Comparison of ENCODE assay signal across 24 mouse cellular contexts in the genomic region with DNA sequence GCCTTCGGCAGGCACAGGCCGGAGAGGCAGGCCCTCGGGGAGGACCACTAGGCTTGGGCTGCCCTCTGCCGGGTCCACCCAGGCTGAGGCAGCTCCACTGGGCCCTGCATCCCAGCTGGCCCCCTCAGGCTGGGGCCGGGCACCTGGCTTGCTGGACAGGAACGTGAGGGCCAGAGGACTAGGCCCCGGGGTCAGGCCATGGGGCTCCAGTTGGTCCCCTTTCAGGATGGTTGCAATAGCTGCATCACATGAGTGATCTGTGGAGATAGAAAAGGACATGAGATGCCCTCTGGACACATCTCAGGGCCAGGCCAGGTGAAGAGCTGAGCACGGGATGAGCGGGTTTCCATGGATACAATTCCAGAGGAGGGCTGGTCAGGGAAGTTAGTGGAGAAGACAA. TPM values are rescaled to one million over a fixed set of nuclear protein-coding genes. Genes with fewer than 3 reads are reported as not detected.
DNase-seq lines count a peak whose midpoint lies in the region; ATAC-seq lines count a peak whose summit lies in the region.
"Had no signal": no experiment of that assay in that cellular context is flagged by ENCODE, and none has a peak within 500 bp of the region (broad histone marks: within the 10 kb centered on the region; RNA-seq: fewer than 3 reads in every experiment).

No protein-coding gene starts in this region.

- H3K4me3 ChIP-seq in forebrain, embryonic 12.5 days (replicated peaks), result no peak overlapping the region
- H3K4me3 ChIP-seq in hindbrain, embryonic 15.5 days, result peak overlapping the region; percentile 64
- peak overlapping the region; percentile 66; the same call in 1 of the 2 replicates for H3K4me3 ChIP-seq in midbrain, embryonic 15.5 days
- H3K4me3 ChIP-seq: erythroblast, embryonic 14.5 days; intestine, embryonic 15.5 days; kidney, embryonic 15.5 days; liver, embryonic 12.5 days had no signal

- DNase-seq in heart, adult 11 months, result peak; percentile 91
- no peak for DNase-seq in heart, postnatal 36 days
- DNase-seq in left cerebral cortex, postnatal 36 days (ENCODE audit: low spot score in 2 of 2), result no peak
- DNase-seq in lung, postnatal 10 days, result no peak
- DNase-seq in urinary bladder, postnatal 14 days (ENCODE audit: low spot score), result no peak
- DNase-seq: adrenal gland, postnatal 14 days; cerebellum, adult 18-20 months; cerebellum, postnatal 36 days; gastrocnemius, postnatal 36 days; heart, postnatal 10 days; layer of hippocampus, postnatal 36 days; lung, embryonic 14.5 days had no signal

- peaks cover 23% of the 10 kb centered on the region for H3K27me3 ChIP-seq in forebrain, embryonic 12.5 days
- no peaks in the 10 kb centered on the region for H3K27me3 ChIP-seq in hindbrain, embryonic 15.5 days
- no peaks in the 10 kb centered on the region for H3K27me3 ChIP-seq in midbrain, embryonic 15.5 days (replicated peaks)

- no peak overlapping the region for H3K27ac ChIP-seq in forebrain, embryonic 12.5 days
- no peak overlapping the region for H3K27ac ChIP-seq in hindbrain, embryonic 15.5 days (replicated peaks)
- H3K27ac ChIP-seq in midbrain, embryonic 15.5 days, result 0 out of 2 replicates have a peak overlapping the region, but pooled peaks have one; percentile 100
- H3K27ac ChIP-seq: intestine, embryonic 15.5 days; kidney, embryonic 15.5 days; liver, embryonic 12.5 days had no signal

- no peak for ATAC-seq in forebrain, embryonic 12.5 days (ENCODE audit: low FRiP score)
- no peak for ATAC-seq in hindbrain, embryonic 15.5 days (ENCODE audit: low FRiP score, low read depth)
- ATAC-seq in midbrain, embryonic 15.5 days (replicated peaks), result no peak
- ATAC-seq: intestine, embryonic 15.5 days; liver, embryonic 12.5 days had no signal

- peak overlapping the region; percentile 78 for H3K4me2 ChIP-seq in forebrain, embryonic 12.5 days
- H3K4me2 ChIP-seq in hindbrain, embryonic 15.5 days, result peak overlapping the region; percentile 74
- peak overlapping the region; percentile 82 for H3K4me2 ChIP-seq in midbrain, embryonic 15.5 days
- H3K4me2 ChIP-seq: intestine, embryonic 15.5 days; kidney, embryonic 15.5 days; liver, embryonic 12.5 days had no signal

- H3K9me3 ChIP-seq in forebrain, embryonic 12.5 days, result no peaks in the 10 kb centered on the region
- no peaks in the 10 kb centered on the region for H3K9me3 ChIP-seq in hindbrain, embryonic 15.5 days
- H3K9me3 ChIP-seq in midbrain, embryonic 15.5 days, result no peaks in the 10 kb centered on the region
- H3K9me3 ChIP-seq: heart, embryonic 10.5 days; intestine, embryonic 15.5 days; kidney, embryonic 15.5 days; liver, embryonic 12.5 days had no signal

- intact Hi-C loops in heart, postnatal 36 days (cut with DNase I), result no loop called here
- intact Hi-C loops in left cerebral cortex, postnatal 36 days (cut with DNase I), result no loop called here

- 0 out of 2 replicates have a peak overlapping the region, but pooled peaks have one; percentile 7 for H3K9ac ChIP-seq in forebrain, embryonic 12.5 days
- H3K9ac ChIP-seq in hindbrain, embryonic 15.5 days, result no peak overlapping the region
- no peak overlapping the region for H3K9ac ChIP-seq in midbrain, embryonic 15.5 days
- H3K9ac ChIP-seq: intestine, embryonic 15.5 days; kidney, embryonic 15.5 days; liver, embryonic 12.5 days; lung, embryonic 14.5 days had no signal

- peaks cover 85% of the 10 kb centered on the region for H3K4me1 ChIP-seq in forebrain, embryonic 12.5 days
- H3K4me1 ChIP-seq in hindbrain, embryonic 15.5 days (replicated peaks), result peaks cover 88% of the 10 kb centered on the region
- peaks cover 83% of the 10 kb centered on the region for H3K4me1 ChIP-seq in midbrain, embryonic 15.5 days

- peaks cover 33% of the 10 kb centered on the region for H3K36me3 ChIP-seq in forebrain, embryonic 12.5 days (replicated peaks)
- H3K36me3 ChIP-seq in hindbrain, embryonic 15.5 days, result peaks cover 21% of the 10 kb centered on the region
- H3K36me3 ChIP-seq in midbrain, embryonic 15.5 days (replicated peaks), result peaks cover 6% of the 10 kb centered on the region; the same call in 1 of the 2 replicates

- 82% methylated on average over 9 of the region's 9 CpGs for WGBS in forebrain, embryonic 12.5 days
- 85% methylated on average over 9 of the region's 9 CpGs for WGBS in hindbrain, embryonic 15.5 days
- 83% methylated on average over 9 of the region's 9 CpGs for WGBS in midbrain, embryonic 15.5 days

RNA-seq across cellular contexts. Expression of gene Nacad, which starts 3.2 kb away (rescaled TPM):
- 1 to 10 TPM in 1 of 2 experiments, under 1 TPM in 1; 0.92 to 1.0 TPM for total RNA-seq in heart, postnatal 36 days (2021)
- 56.3 and 63.2 TPM in 2 replicates for polyA plus RNA-seq in forebrain, embryonic 12.5 days (2016; fragmentation: Nextera tagmentation; extraction: Ambion mirVana)
- 85.3 and 89.8 TPM in 2 replicates for polyA plus RNA-seq in hindbrain, embryonic 15.5 days (2015; fragmentation: Nextera tagmentation; extraction: Ambion mirVana)
- polyA plus RNA-seq in midbrain, embryonic 15.5 days (2015; fragmentation: Nextera tagmentation; extraction: Ambion mirVana), result 103 and 106 TPM in 2 replicates
- total RNA-seq in left cerebral cortex, postnatal 36 days (2021), result 10 to 100 TPM; 41.3 to 51.0 TPM

RNA-seq across cellular contexts. Expression of gene Tbrg4, which starts 23.2 kb away (rescaled TPM):
- total RNA-seq in heart, postnatal 36 days (2021), result 10 to 100 TPM; 93.4 to 98.4 TPM
- polyA plus RNA-seq in forebrain, embryonic 12.5 days (2016; fragmentation: Nextera tagmentation; extraction: Ambion mirVana), result 46.7 and 48.7 TPM in 2 replicates
- polyA plus RNA-seq in hindbrain, embryonic 15.5 days (2015; fragmentation: Nextera tagmentation; extraction: Ambion mirVana), result 31.8 and 33.0 TPM in 2 replicates
- 33.3 TPM in 2 replicates for polyA plus RNA-seq in midbrain, embryonic 15.5 days (2015; fragmentation: Nextera tagmentation; extraction: Ambion mirVana)
- 10 to 100 TPM; 48.3 to 58.7 TPM for total RNA-seq in left cerebral cortex, postnatal 36 days (2021)

RNA-seq across cellular contexts. Expression of gene Wap, which starts 35.8 kb away (rescaled TPM):
- not detected for total RNA-seq in heart, postnatal 36 days (2021)
- not detected in 2 replicates for polyA plus RNA-seq in forebrain, embryonic 12.5 days (2016; fragmentation: Nextera tagmentation; extraction: Ambion mirVana)
- not detected in 2 replicates for polyA plus RNA-seq in hindbrain, embryonic 15.5 days (2015; fragmentation: Nextera tagmentation; extraction: Ambion mirVana)
- not detected in 2 replicates for polyA plus RNA-seq in midbrain, embryonic 15.5 days (2015; fragmentation: Nextera tagmentation; extraction: Ambion mirVana)
- not detected for total RNA-seq in left cerebral cortex, postnatal 36 days (2021)
- total RNA-seq: adrenal gland, postnatal 14 days; gastrocnemius, postnatal 36 days; heart, postnatal 10 days; layer of hippocampus, postnatal 36 days had no signal
- polyA plus RNA-seq: erythroblast, embryonic 14.5 days; heart, embryonic 10.5 days; intestine, embryonic 15.5 days; kidney, embryonic 15.5 days; large intestine, adult 2 months; limb, embryonic 11.5 days; liver, embryonic 12.5 days; lung, embryonic 14.5 days; small intestine, adult 2 months; stomach, embryonic 14.5 days had no signal

RNA-seq across cellular contexts. Expression of gene Ramp3, which starts 55.7 kb away (rescaled TPM):
- total RNA-seq in heart, postnatal 36 days (2021), result 1 to 10 TPM; 5.8 to 8.0 TPM
- polyA plus RNA-seq in forebrain, embryonic 12.5 days (2016; fragmentation: Nextera tagmentation; extraction: Ambion mirVana), result 2.5 and 3.1 TPM in 2 replicates
- 20.8 and 22.9 TPM in 2 replicates for polyA plus RNA-seq in hindbrain, embryonic 15.5 days (2015; fragmentation: Nextera tagmentation; extraction: Ambion mirVana)
- polyA plus RNA-seq in midbrain, embryonic 15.5 days (2015; fragmentation: Nextera tagmentation; extraction: Ambion mirVana), result 10.2 and 12.0 TPM in 2 replicates
- total RNA-seq in left cerebral cortex, postnatal 36 days (2021), result 10 to 100 TPM; 13.6 to 26.8 TPM
- polyA plus RNA-seq: erythroblast, embryonic 14.5 days had no signal

RNA-seq across cellular contexts. Expression of gene Ccm2, which starts 56.0 kb away (rescaled TPM):
- 10 to 100 TPM; 24.1 to 30.2 TPM for total RNA-seq in heart, postnatal 36 days (2021)
- 89.9 and 90.7 TPM in 2 replicates for polyA plus RNA-seq in forebrain, embryonic 12.5 days (2016; fragmentation: Nextera tagmentation; extraction: Ambion mirVana)
- 92.2 and 95.9 TPM in 2 replicates for polyA plus RNA-seq in hindbrain, embryonic 15.5 days (2015; fragmentation: Nextera tagmentation; extraction: Ambion mirVana)
- 90.5 and 96.6 TPM in 2 replicates for polyA plus RNA-seq in midbrain, embryonic 15.5 days (2015; fragmentation: Nextera tagmentation; extraction: Ambion mirVana)
- total RNA-seq in left cerebral cortex, postnatal 36 days (2021), result 10 to 100 TPM; 56.1 to 64.1 TPM
